Mouse (Mus musculus): Measurements from ENCODE around the gene Dip2b.

DNA sequence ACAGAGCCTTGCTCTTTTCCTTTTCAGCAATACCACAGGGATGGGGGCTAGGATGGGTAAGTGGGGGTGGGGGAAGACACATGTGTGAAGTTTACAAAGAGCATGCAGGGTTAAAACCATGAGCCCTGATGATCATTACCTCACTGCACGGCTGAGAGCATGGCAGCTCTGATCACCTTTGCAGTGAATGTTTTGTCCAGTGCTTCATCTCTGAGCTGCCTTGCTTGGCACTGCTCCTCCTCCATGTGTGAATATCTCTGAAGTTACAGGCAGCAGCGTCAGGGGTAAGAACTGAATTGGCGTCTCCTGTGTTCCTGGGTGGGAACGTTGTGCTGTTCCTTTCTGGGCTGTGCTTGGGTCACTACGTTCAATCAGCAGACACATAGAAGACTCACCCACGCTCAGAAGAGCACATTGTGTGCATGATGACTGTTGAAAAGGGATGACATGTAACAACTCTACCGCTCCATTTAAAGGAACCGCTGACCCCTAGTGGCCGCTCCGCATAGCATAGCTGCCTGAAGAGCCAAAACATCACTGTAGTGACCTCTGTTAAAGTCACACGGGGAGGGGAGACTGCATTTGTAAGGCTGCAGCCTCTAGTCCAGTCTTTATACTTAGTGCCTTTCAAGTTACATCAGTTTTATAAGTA, 88.1 kb downstream of the Dip2b start:
- peak; percentile 94 for TF ChIP-seq CTCF (IDR thresholded peaks at IDR 0.05; ENCODE audit: insufficient read depth, low read length)
- no peak for TF ChIP-seq POLR2A (IDR thresholded peaks at IDR 0.05; ENCODE audit: borderline replicate concordance, extremely low read depth, low read depth, low read length)

All from lung, adult 2 months (tissue).